Mouse (Mus musculus) mouse embryonic stem cell (cell line): ENCODE measurements around the gene Cd36.

Source experiments
- in situ Hi-C, 2 experiments: fragments of 300-500 bp; cut with MboI; formaldehyde crosslinking; loops; 1 replicate in 1 of 2; 3 replicates in 1 of 2; pipeline ENCODE4 v1.14.3; 2019 to 2020; ENCODE audit warnings: low sequenced_read_pairs in 2 of 2, low pct_unique_long_range_greater_than_20kb in 1 of 2, mixed read lengths in 1 of 2; ENCODE audit not compliant: unreplicated experiment in 1 of 2

The Cd36 gene

DNA sequence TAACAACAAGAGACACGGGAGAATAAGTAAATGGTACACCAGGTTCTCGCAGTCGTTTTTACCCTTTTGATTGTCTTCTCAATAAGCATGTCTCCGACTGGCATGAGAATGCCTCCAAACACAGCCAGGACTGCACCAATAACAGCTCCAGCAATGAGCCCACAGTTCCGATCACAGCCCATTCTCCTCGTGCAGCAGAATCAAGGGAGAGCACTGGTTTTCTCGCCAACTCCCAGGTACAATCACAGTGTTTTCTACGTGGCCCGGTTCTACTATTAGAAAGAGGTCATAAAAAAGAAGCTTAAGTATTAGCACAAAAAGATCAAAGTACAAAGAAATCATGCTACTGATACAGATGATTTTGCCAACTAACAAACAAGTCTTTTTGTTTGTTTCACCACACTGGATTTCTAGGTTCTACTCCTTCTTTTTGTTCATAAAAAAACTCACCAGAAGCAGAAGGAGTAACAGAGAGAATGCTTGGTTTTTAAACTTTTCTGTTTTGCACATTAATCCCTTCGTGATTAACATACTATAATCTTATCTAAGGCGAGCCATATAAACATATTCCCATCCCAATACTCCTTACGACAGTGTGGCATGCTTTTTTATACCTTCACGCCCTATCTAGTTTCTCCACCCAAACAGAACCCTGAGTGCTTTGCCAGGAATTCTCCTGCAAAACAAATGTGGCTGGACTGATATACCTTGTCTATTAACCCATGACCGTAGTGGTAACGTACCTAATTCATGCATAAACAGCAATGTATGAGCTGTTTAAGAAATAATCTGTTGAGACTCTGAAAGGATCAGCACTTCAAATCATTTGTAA lies 59.7 kb downstream of the Cd36 start:
- in situ Hi-C loops = loop anchor here in 1 of 2 experiments (25.0 kb wide), 1 partner anchor 183 kb away; no protein-coding TSS in a partner anchor

DNA sequence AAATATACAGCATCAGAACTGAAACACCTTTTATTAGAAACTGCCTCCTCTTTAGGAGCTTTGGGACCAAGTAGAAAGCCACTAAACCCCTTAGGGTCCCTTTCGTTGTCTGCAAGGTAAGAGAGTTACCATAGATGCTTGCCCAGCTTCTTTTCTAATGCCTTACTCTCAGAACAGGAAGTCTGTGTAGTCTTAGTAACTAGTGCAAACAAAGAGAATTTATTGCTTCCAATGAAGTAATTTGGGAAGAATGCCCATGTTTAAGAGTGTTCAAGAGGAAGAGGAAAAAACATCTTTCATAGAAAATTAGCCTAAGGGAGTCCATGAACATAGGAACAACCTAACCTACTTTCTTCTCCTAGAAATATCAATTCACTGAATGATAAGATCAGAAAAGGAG lies 67.2 kb downstream of the Cd36 start:
- in situ Hi-C loops = loop anchor here in 1 of 2 experiments (25.0 kb wide), 1 partner anchor 616 kb away; no protein-coding TSS in a partner anchor

- in situ Hi-C loops = loop anchor here in 1 of 2 experiments (25.0 kb wide), 1 partner anchor 617 kb away; no protein-coding TSS in a partner anchor
Observed at GRCm38 (mm10) chr5:17820239-17820999, 68.2 kb downstream of the Cd36 start.

DNA sequence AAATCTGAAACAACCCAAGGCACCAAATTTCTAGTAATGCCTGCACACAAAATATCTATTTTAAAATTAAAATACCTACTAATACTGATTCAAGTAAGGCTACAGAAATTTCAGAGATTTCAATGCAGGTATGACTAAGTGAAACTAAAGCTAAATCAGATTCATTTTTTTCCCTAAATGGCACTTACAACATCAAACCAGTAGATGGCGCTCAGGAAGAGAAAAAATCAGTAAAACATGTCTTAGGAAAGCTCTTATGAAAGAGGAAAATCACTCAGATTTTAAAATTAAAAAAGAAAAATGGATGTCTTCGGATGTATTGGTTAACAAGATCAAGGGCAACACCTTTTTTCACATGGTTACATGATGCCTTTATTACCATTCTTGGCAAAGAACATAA lies 72.4 kb downstream of the Cd36 start:
- in situ Hi-C loops = loop anchor here in 1 of 2 experiments (25.0 kb wide), 1 partner anchor 621 kb away; no protein-coding TSS in a partner anchor

DNA sequence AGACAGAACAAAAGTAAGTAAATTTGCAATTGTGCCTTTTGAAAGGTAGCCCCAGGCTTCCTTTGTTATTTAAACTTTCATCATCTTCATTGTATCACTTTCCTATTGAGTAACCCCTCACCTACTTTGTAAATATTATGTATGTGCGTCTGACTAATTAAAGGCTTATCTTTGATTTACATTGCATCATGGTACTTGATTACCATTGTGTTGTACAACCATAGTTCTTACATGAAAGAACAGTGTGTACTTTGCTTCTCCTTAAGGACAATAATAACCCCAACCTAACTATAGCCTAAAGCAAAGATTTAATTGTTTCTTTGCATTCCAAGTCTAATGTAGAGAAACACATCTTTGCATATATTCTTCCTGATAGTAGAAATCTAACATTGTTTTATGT lies 78.3 kb downstream of the Cd36 start:
- in situ Hi-C loops = loop anchor here in 1 of 2 experiments (25.0 kb wide), 1 partner anchor 627 kb away; no protein-coding TSS in a partner anchor

- in situ Hi-C loops = loop anchor here in 1 of 2 experiments (25.0 kb wide), 1 partner anchor 630 kb away; no protein-coding TSS in a partner anchor
Observed at GRCm38 (mm10) chr5:17806774-17807377, 81.7 kb downstream of the Cd36 start.

DNA sequence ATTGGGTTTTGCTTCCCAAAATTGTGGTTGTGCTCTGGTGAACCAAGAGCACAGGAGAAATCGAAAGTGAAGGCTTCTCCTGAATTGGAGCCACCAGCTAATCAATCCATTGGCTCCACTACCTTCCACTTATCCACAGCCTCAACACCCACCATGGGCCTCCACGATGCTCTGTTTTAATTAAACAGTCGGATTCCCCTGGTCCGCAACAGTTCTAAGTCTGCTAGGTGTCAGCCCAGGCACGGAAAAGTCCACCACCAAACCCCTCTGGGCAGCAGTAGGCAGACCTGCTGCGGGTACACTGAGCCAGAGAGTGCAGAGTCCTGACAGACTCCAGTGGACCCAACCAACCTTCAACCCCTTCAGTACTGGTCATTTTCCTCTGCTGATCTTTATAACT lies 112.0 kb downstream of the Cd36 start:
- in situ Hi-C loops = no loop called here

DNA sequence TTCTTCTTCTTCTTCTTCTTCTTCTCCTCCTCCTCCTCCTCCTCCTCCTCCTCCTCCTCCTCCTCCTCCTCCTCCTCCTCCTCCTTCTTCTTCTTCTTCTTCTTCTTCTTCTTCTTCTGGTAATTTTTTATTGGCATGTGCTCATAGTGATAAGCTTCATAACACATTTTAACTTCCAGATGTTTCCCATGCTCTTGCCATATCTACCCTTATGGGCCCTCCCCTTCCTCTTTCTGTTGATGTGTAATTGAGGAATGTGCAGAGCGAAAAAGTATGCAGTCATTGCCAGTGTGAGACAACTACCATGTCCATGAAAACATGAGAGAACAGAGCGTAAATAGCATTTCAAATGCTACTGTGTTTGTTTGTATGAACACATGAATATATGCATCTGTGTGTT lies 118.3 kb downstream of the Cd36 start:
- in situ Hi-C loops = loop anchor here in 1 of 2 experiments (25.0 kb wide), 1 partner anchor 833 kb away; no protein-coding TSS in a partner anchor

GRCm38 (mm10) chr5:17766006-17766677 lies 122.5 kb downstream of the Cd36 start:
- in situ Hi-C loops = loop anchor here in 1 of 2 experiments (25.0 kb wide), 1 partner anchor 829 kb away; no protein-coding TSS in a partner anchor

- in situ Hi-C loops = loop anchor here in 1 of 2 experiments (25.0 kb wide), 1 partner anchor 816 kb away; no protein-coding TSS in a partner anchor
Observed at GRCm38 (mm10) chr5:17753471-17754005, 135.1 kb downstream of the Cd36 start.

DNA sequence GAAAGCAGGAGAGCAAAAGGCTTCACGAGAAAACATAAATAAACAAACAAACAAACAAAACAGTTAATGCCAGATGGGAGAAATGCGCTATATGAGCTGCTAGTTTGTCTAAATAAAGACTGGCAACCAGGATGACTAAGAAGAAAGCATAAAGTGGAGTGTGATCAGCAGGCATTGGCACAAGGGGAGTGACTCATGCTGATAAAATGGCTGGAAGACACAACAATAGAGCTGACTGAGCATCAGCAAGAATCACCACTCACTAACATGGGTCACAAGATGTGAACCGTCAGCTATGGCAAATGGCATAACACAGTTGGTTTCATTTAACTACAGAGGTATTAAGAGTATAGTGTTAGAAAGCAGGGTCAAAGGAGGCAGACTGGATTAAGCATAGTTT lies 140.3 kb downstream of the Cd36 start:
- in situ Hi-C loops = no loop called here

GRCm38 (mm10) chr5:17747143-17747542 lies 141.5 kb downstream of the Cd36 start:
- in situ Hi-C loops = no loop called here

GRCm38 (mm10) chr5:17746520-17746919 lies 142.1 kb downstream of the Cd36 start:
- in situ Hi-C loops = no loop called here

GRCm38 (mm10) chr5:17739805-17740204 lies 148.8 kb downstream of the Cd36 start:
- in situ Hi-C loops = no loop called here
